In genomic region chr7:29495880-29496279, GRCm38 (mm10) we compare ENCODE assay signal across 19 mouse cellular contexts. TPM values are rescaled to one million over a fixed set of nuclear protein-coding genes. Genes with fewer than 3 reads are reported as not detected.
DNase-seq lines count a peak whose midpoint lies in the region; ATAC-seq and TF ChIP-seq lines count a peak whose summit lies in the region.
"Had no signal": no experiment of that assay in that cellular context is flagged by ENCODE, and none has a peak within 500 bp of the region (broad histone marks: within the 10 kb centered on the region; RNA-seq: fewer than 3 reads in every experiment).

No protein-coding gene starts in this region.

- H3K27me3 ChIP-seq in lung, embryonic 16.5 days (ENCODE audit: control insufficient read depth, insufficient read depth, low read depth, low read length) = no peaks in the 10 kb centered on the region
- H3K27me3 ChIP-seq in embryonic facial prominence, embryonic 10.5 days (replicated peaks; ENCODE audit: low read depth, poor library complexity, severe bottlenecking) = peaks cover 10% of the 10 kb centered on the region
- no peaks in the 10 kb centered on the region for H3K27me3 ChIP-seq in intestine, embryonic 16.5 days (replicated peaks; ENCODE audit: control insufficient read depth, insufficient read depth, low read length)
- H3K27me3 ChIP-seq in midbrain, embryonic 14.5 days (ENCODE audit: control insufficient read depth, insufficient read depth, low read length) = 0 out of 2 replicates have a peak, but pooled peaks cover 3% of the 10 kb centered on the region
- H3K27me3 ChIP-seq: forebrain, embryonic 15.5 days; hindbrain, embryonic 15.5 days; neural tube, embryonic 12.5 days had no signal

- WGBS in lung, embryonic 16.5 days = 45% methylated on average over 4 of the region's 4 CpGs
- WGBS in lung, adult 2 months = 51% methylated on average over 4 of the region's 4 CpGs
- 71% methylated on average over 4 of the region's 4 CpGs for WGBS in embryonic facial prominence, embryonic 10.5 days
- 60% methylated on average over 4 of the region's 4 CpGs for WGBS in intestine, embryonic 16.5 days
- WGBS in midbrain, embryonic 14.5 days = 60% methylated on average over 4 of the region's 4 CpGs

- H3K4me3 ChIP-seq in lung, embryonic 16.5 days (ENCODE audit: low read length) = no peak overlapping the region
- no peak overlapping the region for H3K4me3 ChIP-seq in lung, adult 2 months (replicated peaks; ENCODE audit: extremely low read depth, low read depth, low read length)
- H3K4me3 ChIP-seq in embryonic facial prominence, embryonic 10.5 days = no peak overlapping the region
- H3K4me3 ChIP-seq in intestine, embryonic 16.5 days (ENCODE audit: low read length) = no peak overlapping the region
- no peak overlapping the region for H3K4me3 ChIP-seq in midbrain, embryonic 14.5 days (replicated peaks; ENCODE audit: low read depth, low read length)
- H3K4me3 ChIP-seq: forebrain, embryonic 15.5 days; heart, embryonic 15.5 days; hindbrain, embryonic 15.5 days; left cerebral cortex, adult 2 months; neural tube, embryonic 12.5 days had no signal

- peak overlapping the region; percentile 2; the same call in 1 of the 2 replicates for H3K27ac ChIP-seq in lung, embryonic 16.5 days (ENCODE audit: low read length)
- peak overlapping the region; percentile 46 for H3K27ac ChIP-seq in embryonic facial prominence, embryonic 10.5 days (replicated peaks)
- H3K27ac ChIP-seq in intestine, embryonic 16.5 days (ENCODE audit: low read length) = peak overlapping the region; percentile 58
- peak overlapping the region; percentile 60; the same call in 1 of the 2 replicates for H3K27ac ChIP-seq in midbrain, embryonic 14.5 days (replicated peaks; ENCODE audit: low read depth, low read length)
- H3K27ac ChIP-seq: heart, embryonic 15.5 days; hindbrain, embryonic 15.5 days; left cerebral cortex, adult 2 months; neural tube, embryonic 12.5 days had no signal

- no peak overlapping the region for H3K9ac ChIP-seq in lung, embryonic 16.5 days (ENCODE audit: low read length)
- H3K9ac ChIP-seq in intestine, embryonic 16.5 days (ENCODE audit: low read depth, low read length) = peak overlapping the region; percentile 45; the same call in 1 of the 2 replicates
- H3K9ac ChIP-seq in midbrain, embryonic 14.5 days (replicated peaks; ENCODE audit: low read length) = no peak overlapping the region
- H3K9ac ChIP-seq: forebrain, embryonic 15.5 days; heart, embryonic 15.5 days; hindbrain, embryonic 15.5 days; neural tube, embryonic 12.5 days had no signal

- H3K36me3 ChIP-seq in lung, embryonic 16.5 days (ENCODE audit: control insufficient read depth, insufficient read depth, low read length) = peaks cover 4% of the 10 kb centered on the region; the same call in 1 of the 2 replicates
- H3K36me3 ChIP-seq in embryonic facial prominence, embryonic 10.5 days (replicated peaks) = peaks cover 15% of the 10 kb centered on the region; the same call in 1 of the 2 replicates
- H3K36me3 ChIP-seq in intestine, embryonic 16.5 days (ENCODE audit: control insufficient read depth, insufficient read depth, low read length) = no peaks in the 10 kb centered on the region
- H3K36me3 ChIP-seq in midbrain, embryonic 14.5 days (ENCODE audit: control insufficient read depth, insufficient read depth, low read length) = no peaks in the 10 kb centered on the region
- H3K36me3 ChIP-seq: forebrain, embryonic 15.5 days; heart, embryonic 15.5 days; hindbrain, embryonic 15.5 days; neural tube, embryonic 12.5 days had no signal

- peak; percentile 23; the same call in 1 of the 2 replicates for ATAC-seq in lung, embryonic 16.5 days (ENCODE audit: low read depth)
- ATAC-seq in intestine, embryonic 16.5 days = peak; percentile 25
- ATAC-seq in midbrain, embryonic 14.5 days (ENCODE audit: low FRiP score, low TSS enrichment) = no peak
- ATAC-seq: forebrain, embryonic 15.5 days had no signal

- no peaks in the 10 kb centered on the region for H3K9me3 ChIP-seq in lung, embryonic 16.5 days (ENCODE audit: control insufficient read depth, low read length)
- no peaks in the 10 kb centered on the region for H3K9me3 ChIP-seq in embryonic facial prominence, embryonic 10.5 days
- no peaks in the 10 kb centered on the region for H3K9me3 ChIP-seq in intestine, embryonic 16.5 days (ENCODE audit: control insufficient read depth, low read length)
- H3K9me3 ChIP-seq in midbrain, embryonic 14.5 days (ENCODE audit: control insufficient read depth, low read length) = no peaks in the 10 kb centered on the region
- H3K9me3 ChIP-seq: forebrain, embryonic 15.5 days; heart, embryonic 15.5 days; hindbrain, embryonic 15.5 days; neural tube, embryonic 12.5 days had no signal

- no peak overlapping the region for H3K4me2 ChIP-seq in lung, embryonic 16.5 days (ENCODE audit: low read depth, low read length)
- H3K4me2 ChIP-seq in intestine, embryonic 16.5 days (ENCODE audit: low read depth, low read length) = no peak overlapping the region; the same call in 1 of the 2 replicates
- no peak overlapping the region for H3K4me2 ChIP-seq in midbrain, embryonic 14.5 days (ENCODE audit: low read length)
- H3K4me2 ChIP-seq: forebrain, embryonic 15.5 days; heart, embryonic 15.5 days; hindbrain, embryonic 15.5 days had no signal

- peaks cover 27% of the 10 kb centered on the region for H3K4me1 ChIP-seq in lung, embryonic 16.5 days (replicated peaks; ENCODE audit: control insufficient read depth, insufficient read depth, low read length)
- H3K4me1 ChIP-seq in lung, adult 2 months (ENCODE audit: control insufficient read depth, insufficient read depth, low read length) = peaks cover 22% of the 10 kb centered on the region
- H3K4me1 ChIP-seq in embryonic facial prominence, embryonic 10.5 days = peaks cover 31% of the 10 kb centered on the region
- peaks cover 56% of the 10 kb centered on the region for H3K4me1 ChIP-seq in intestine, embryonic 16.5 days (ENCODE audit: control insufficient read depth, insufficient read depth, low read length)
- H3K4me1 ChIP-seq in midbrain, embryonic 14.5 days (ENCODE audit: control insufficient read depth, insufficient read depth, low read length) = peaks cover 20% of the 10 kb centered on the region

- no peak for DNase-seq in lung, adult 2 months
- DNase-seq in embryonic facial prominence, embryonic 10.5 days (ENCODE audit: low spot score) = no peak
- DNase-seq in midbrain, embryonic 14.5 days = no peak
- no peak for DNase-seq in left cerebral cortex, adult 8-10 months (ENCODE audit: low spot score in 2 of 2)
- DNase-seq in right cerebral cortex, postnatal 4 days = no peak
- no peak for DNase-seq in left cerebral cortex, adult 11 months (ENCODE audit: low spot score)
- DNase-seq: cerebellum, adult 2 months; cerebellum, postnatal 25 days; heart, postnatal 36 days; layer of hippocampus, adult 9-11 months; left cerebral cortex, postnatal 4 days; right cerebral cortex, postnatal 14 days had no signal

- no peak for TF ChIP-seq CTCF in lung, adult 2 months (IDR thresholded peaks at IDR 0.05; ENCODE audit: insufficient read depth, low read length)

- no peak for TF ChIP-seq POLR2A in lung, adult 2 months (IDR thresholded peaks at IDR 0.05; ENCODE audit: borderline replicate concordance, extremely low read depth, low read depth, low read length)

RNA-seq across cellular contexts. Expression of gene Sipa1l3, which starts 22.6 kb away (rescaled TPM):
- polyA plus RNA-seq in lung, embryonic 16.5 days (2015; fragmentation: Nextera tagmentation; extraction: Ambion mirVana) = 21.6 and 21.8 TPM in 2 replicates
- polyA plus RNA-seq in lung, adult 2 months (2012; rRNA removed) = 125 and 132 TPM in 2 replicates
- polyA plus RNA-seq in embryonic facial prominence, embryonic 10.5 days (2016; fragmentation: Nextera tagmentation; extraction: Ambion mirVana) = 9.2 and 10.5 TPM in 2 replicates
- polyA plus RNA-seq in intestine, embryonic 16.5 days (2015; fragmentation: Nextera tagmentation; extraction: Ambion mirVana) = 22.9 and 24.1 TPM in 2 replicates
- 16.1 and 17.6 TPM in 2 replicates for polyA plus RNA-seq in midbrain, embryonic 14.5 days (2014; fragmentation: Nextera tagmentation; extraction: Ambion mirVana)
- 10 to 100 TPM; 55.2 to 64.7 (median 57.8) TPM for total RNA-seq in left cerebral cortex, adult 8-10 months (2022)

Comparison
In these comparisons a context has a peak if more than half of its experiments do, and no peak if none do; other contexts are left out.
1. H3K27ac ChIP-seq: peak in every context shown above with its lines; median percentile 60 in midbrain, embryonic 14.5 days; 58 in intestine, embryonic 16.5 days; 46 in embryonic facial prominence, embryonic 10.5 days; 2 in lung, embryonic 16.5 days.